Mouse (Mus musculus): ENCODE results near the gene Pak6. TPM values are rescaled to one million over a fixed set of nuclear protein-coding genes. Genes with fewer than 3 reads are reported as not detected.
A peak's percentile ranks its signal among the peaks of the same experiment; 100 is the strongest.
"Not testable (repeated sequence)": the region's sequence is repeated elsewhere in the genome, so short reads cannot be mapped to it uniquely, and the experiment has no call there.

Pak6 gene
- polyA plus RNA-seq, 1 experiment, result 0.64 TPM

- Histone ChIP-seq H3K4me3 (replicated peaks) (no peak overlapping the region), H3K36me3 (ENCODE audit: control insufficient read depth) (peaks cover 90% of the 10 kb centered on the region), H3K9me3 (ENCODE audit: control insufficient read depth, low read length) (peaks cover 4% of the 10 kb centered on the region; the same call in 1 of the 2 replicates), H3K4me1 (ENCODE audit: control insufficient read depth) (peaks cover 2% of the 10 kb centered on the region; the same call in 1 of the 2 replicates), H3K27me3 (ENCODE audit: control insufficient read depth) (no peaks in the 10 kb centered on the region)
- TF ChIP-seq GATA1 (IDR thresholded peaks at IDR 0.05; ENCODE audit: low read length), result no peak
- no peak for TF ChIP-seq TAL1 (IDR thresholded peaks at IDR 0.05; ENCODE audit: low read length)
Measured at GRCm38 (mm10) chr2:118641147-118641546, 22.0 kb upstream of the Pak6 start.

GRCm38 (mm10) chr2:118642431-118642830 lies 20.7 kb upstream of the Pak6 start:
- Histone ChIP-seq H3K4me3 (replicated peaks) (no peak overlapping the region), H3K36me3 (ENCODE audit: control insufficient read depth) (peaks cover 77% of the 10 kb centered on the region), H3K27me3 (ENCODE audit: control insufficient read depth) (no peaks in the 10 kb centered on the region), H3K4me1 (ENCODE audit: control insufficient read depth) (peaks cover 2% of the 10 kb centered on the region; the same call in 1 of the 2 replicates), H3K9me3 (ENCODE audit: control insufficient read depth, low read length) (peaks cover 4% of the 10 kb centered on the region; the same call in 1 of the 2 replicates)
- TF ChIP-seq TAL1 (IDR thresholded peaks at IDR 0.05; ENCODE audit: low read length), result no peak
- no peak for TF ChIP-seq GATA1 (IDR thresholded peaks at IDR 0.05; ENCODE audit: low read length)

- peaks cover 2% of the 10 kb centered on the region; the same call in 1 of the 2 replicates for H3K4me1 ChIP-seq (ENCODE audit: control insufficient read depth)
- H3K4me3 ChIP-seq (replicated peaks), result no peak overlapping the region
- peaks cover 4% of the 10 kb centered on the region; the same call in 1 of the 2 replicates for H3K9me3 ChIP-seq (ENCODE audit: control insufficient read depth, low read length)
- peaks cover 72% of the 10 kb centered on the region for H3K36me3 ChIP-seq (ENCODE audit: control insufficient read depth)
- H3K27me3 ChIP-seq (ENCODE audit: control insufficient read depth), result no peaks in the 10 kb centered on the region
- TF ChIP-seq TAL1 (IDR thresholded peaks at IDR 0.05; ENCODE audit: low read length), result no peak
- no peak for TF ChIP-seq GATA1 (IDR thresholded peaks at IDR 0.05; ENCODE audit: low read length)
Measured at GRCm38 (mm10) chr2:118642942-118643341, 20.2 kb upstream of the Pak6 start.

GRCm38 (mm10) chr2:118646665-118647064 lies 16.4 kb upstream of the Pak6 start:
- H3K4me1 ChIP-seq (ENCODE audit: control insufficient read depth), result peaks cover 6% of the 10 kb centered on the region
- H3K9me3 ChIP-seq (ENCODE audit: control insufficient read depth, low read length), result peaks cover 4% of the 10 kb centered on the region; the same call in 1 of the 2 replicates
- no peak overlapping the region for H3K4me3 ChIP-seq (replicated peaks)
- H3K27me3 ChIP-seq (ENCODE audit: control insufficient read depth), result no peaks in the 10 kb centered on the region
- peaks cover 35% of the 10 kb centered on the region for H3K36me3 ChIP-seq (ENCODE audit: control insufficient read depth)
- TF ChIP-seq GATA1 (IDR thresholded peaks at IDR 0.05; ENCODE audit: low read length) (no peak), TAL1 (IDR thresholded peaks at IDR 0.05; ENCODE audit: low read length) (no peak)

- H3K9me3 ChIP-seq (ENCODE audit: control insufficient read depth, low read length); H3K27me3 ChIP-seq (ENCODE audit: control insufficient read depth); H3K36me3 ChIP-seq (ENCODE audit: control insufficient read depth); H3K4me3 ChIP-seq (replicated peaks): not testable (repeated sequence)
- peaks cover 16% of the 10 kb centered on the region for H3K4me1 ChIP-seq (ENCODE audit: control insufficient read depth)
Measured at GRCm38 (mm10) chr2:118650697-118651096, 12.4 kb upstream of the Pak6 start.

GRCm38 (mm10) chr2:118656688-118657281 lies 6.3 kb upstream of the Pak6 start:
- peaks cover 2% of the 10 kb centered on the region for H3K36me3 ChIP-seq (ENCODE audit: control insufficient read depth)
- peaks cover 66% of the 10 kb centered on the region for H3K4me1 ChIP-seq (ENCODE audit: control insufficient read depth)
- H3K4me3 ChIP-seq (replicated peaks), result no peak overlapping the region
- no peaks in the 10 kb centered on the region for H3K9me3 ChIP-seq (ENCODE audit: control insufficient read depth, low read length)
- H3K27me3 ChIP-seq (ENCODE audit: control insufficient read depth), result no peaks in the 10 kb centered on the region
- TF ChIP-seq TAL1 (IDR thresholded peaks at IDR 0.05; ENCODE audit: low read length) (no peak), GATA1 (IDR thresholded peaks at IDR 0.05; ENCODE audit: low read length) (no peak)

GRCm38 (mm10) chr2:118658457-118658856 lies 4.6 kb upstream of the Pak6 start:
- peaks cover 2% of the 10 kb centered on the region for H3K36me3 ChIP-seq (ENCODE audit: control insufficient read depth)
- no peaks in the 10 kb centered on the region; the same call in 1 of the 2 replicates for H3K27me3 ChIP-seq (ENCODE audit: control insufficient read depth)
- no peaks in the 10 kb centered on the region for H3K9me3 ChIP-seq (ENCODE audit: control insufficient read depth, low read length)
- peak overlapping the region; percentile 59 for H3K4me3 ChIP-seq (replicated peaks)
- TF ChIP-seq GATA1 (IDR thresholded peaks at IDR 0.05; ENCODE audit: low read length) (no peak), TAL1 (IDR thresholded peaks at IDR 0.05; ENCODE audit: low read length) (no peak)
- H3K4me1 ChIP-seq (ENCODE audit: control insufficient read depth), result peaks cover 79% of the 10 kb centered on the region

- Histone ChIP-seq H3K9me3 (ENCODE audit: control insufficient read depth, low read length) (no peaks in the 10 kb centered on the region), H3K36me3 (ENCODE audit: control insufficient read depth) (peaks cover 2% of the 10 kb centered on the region), H3K27me3 (ENCODE audit: control insufficient read depth) (no peaks in the 10 kb centered on the region; the same call in 1 of the 2 replicates), H3K4me3 (replicated peaks) (peak overlapping the region; percentile 59), H3K4me1 (ENCODE audit: control insufficient read depth) (peaks cover 85% of the 10 kb centered on the region)
- TF ChIP-seq TAL1 (IDR thresholded peaks at IDR 0.05; ENCODE audit: low read length), result no peak
- TF ChIP-seq GATA1 (IDR thresholded peaks at IDR 0.05; ENCODE audit: low read length), result no peak
Measured at GRCm38 (mm10) chr2:118659077-118659476, 4.0 kb upstream of the Pak6 start.

- peak overlapping the region; percentile 59 for H3K4me3 ChIP-seq (replicated peaks)
Measured at GRCm38 (mm10) chr2:118659493-118659892, 3.6 kb upstream of the Pak6 start.

More at GRCm38 (mm10) chr2:118659493-118659892, 3.6 kb upstream of the Pak6 start:
- Histone ChIP-seq H3K4me1 (ENCODE audit: control insufficient read depth) (peaks cover 87% of the 10 kb centered on the region), H3K9me3 (ENCODE audit: control insufficient read depth, low read length) (no peaks in the 10 kb centered on the region), H3K27me3 (ENCODE audit: control insufficient read depth) (no peaks in the 10 kb centered on the region; the same call in 1 of the 2 replicates), H3K36me3 (ENCODE audit: control insufficient read depth) (peaks cover 2% of the 10 kb centered on the region)
- TF ChIP-seq GATA1 (IDR thresholded peaks at IDR 0.05; ENCODE audit: low read length) (peak; percentile 75), TAL1 (IDR thresholded peaks at IDR 0.05; ENCODE audit: low read length) (no peak)
